Mouse (Mus musculus): ENCODE measurements around the gene Pcolce.

Gene Pcolce

DNA sequence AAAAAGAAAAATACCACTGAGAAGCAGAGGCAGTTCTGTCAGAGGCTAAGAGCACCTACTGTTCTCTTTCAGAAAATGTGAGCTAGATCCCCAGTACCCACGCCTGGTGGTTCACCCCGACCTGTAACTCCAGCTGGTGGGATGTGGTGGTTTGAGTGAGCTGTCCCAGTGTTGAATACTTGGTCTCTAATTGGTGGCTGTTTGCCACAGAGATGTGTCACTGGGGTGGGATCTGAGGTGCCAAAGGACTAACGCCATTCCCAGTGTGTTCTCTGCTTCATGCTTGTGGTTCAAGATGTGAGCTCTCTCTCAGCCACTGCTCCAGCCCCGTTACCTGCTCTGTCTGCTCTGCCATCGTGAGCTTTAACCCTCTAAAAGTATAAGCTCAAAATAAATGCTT lies 23.1 kb downstream of the Pcolce start:
- DNase-seq = no peak

DNA sequence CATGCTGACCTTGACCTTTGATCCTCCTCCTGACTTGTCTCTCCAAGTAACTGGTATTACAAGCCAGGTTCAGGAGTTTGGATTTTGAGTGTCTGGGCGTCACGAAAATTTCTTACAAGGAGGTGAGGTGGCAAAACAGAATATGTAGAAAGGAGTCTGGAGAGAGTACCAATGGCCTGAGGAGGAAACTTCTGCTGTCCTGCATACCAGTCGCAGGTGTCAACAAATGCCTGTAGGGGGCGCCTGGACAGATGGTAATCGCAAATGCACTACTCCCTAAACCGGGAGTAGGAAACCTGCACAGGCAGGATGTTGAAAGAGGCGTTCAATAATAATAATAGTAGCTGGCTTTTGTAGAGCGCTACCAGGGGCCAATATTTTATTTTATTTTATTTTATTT lies 28.6 kb downstream of the Pcolce start:
- peak; percentile 68 to 70 for DNase-seq

DNA sequence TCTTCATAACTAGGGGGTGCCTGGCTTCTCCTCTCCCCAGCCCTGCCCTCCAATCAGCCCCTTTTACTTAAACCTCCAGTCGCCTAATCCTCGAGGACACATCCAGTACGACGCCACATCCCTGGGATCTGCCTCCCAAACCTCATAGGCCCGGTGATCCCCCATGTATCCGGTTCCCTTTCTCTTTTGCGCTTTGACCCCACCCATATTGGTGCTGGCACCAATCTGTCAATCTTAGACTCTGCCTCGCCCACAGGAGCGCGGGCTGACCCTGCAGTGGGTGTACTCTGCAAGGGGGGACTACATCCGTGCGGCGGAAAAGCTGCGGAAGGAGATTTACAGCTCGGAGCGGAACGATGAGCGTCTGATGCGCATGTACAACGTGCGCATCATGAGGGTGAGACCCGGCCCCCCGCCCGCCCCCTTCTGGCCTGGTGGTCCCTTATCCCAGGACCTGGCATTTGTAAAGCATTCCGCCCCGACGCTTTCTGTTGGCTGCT lies 29.9 kb downstream of the Pcolce start:
- peak in 1 of 2 experiments; percentile 56 for DNase-seq

DNA sequence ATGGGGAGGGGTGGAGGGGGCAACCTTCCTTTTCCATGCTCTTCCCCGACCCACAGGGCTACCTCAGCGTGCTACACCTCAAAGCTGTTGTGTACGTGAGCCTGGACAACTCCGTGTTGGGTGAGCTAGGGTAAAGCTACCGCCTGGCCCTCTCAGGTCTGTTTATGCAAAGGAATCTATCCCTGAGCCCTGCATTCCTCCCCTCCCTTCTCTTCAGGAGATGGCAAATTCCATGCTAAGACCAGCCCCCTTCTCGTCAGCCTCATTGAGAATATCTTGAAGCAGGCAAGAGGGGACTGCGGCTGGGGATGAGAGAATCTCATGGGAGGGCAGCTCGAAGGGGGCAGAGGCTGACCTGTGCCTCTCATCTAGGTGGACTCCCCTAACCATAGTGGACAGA lies 30.9 kb downstream of the Pcolce start:
- DNase-seq = no peak

DNA sequence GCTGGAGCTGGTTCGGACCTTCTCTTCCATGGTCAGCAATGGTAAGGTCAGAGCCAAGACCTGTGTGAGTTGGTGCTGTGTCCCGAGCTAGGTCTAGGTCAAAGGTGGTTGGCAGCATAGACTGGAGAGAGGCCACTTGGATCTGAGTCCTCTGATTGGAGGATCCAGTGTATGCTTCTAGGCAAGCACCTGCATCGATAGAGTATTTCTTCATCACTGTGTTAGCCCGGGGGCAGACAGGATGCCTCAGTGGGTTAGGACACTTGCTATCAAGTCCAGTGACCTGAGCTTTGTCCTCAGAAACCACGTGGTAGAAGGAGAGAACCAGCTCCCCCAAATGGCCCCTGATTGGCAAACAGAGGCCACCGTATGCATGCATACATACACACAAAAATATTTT lies 33.3 kb downstream of the Pcolce start:
- DNase-seq = no peak

DNA sequence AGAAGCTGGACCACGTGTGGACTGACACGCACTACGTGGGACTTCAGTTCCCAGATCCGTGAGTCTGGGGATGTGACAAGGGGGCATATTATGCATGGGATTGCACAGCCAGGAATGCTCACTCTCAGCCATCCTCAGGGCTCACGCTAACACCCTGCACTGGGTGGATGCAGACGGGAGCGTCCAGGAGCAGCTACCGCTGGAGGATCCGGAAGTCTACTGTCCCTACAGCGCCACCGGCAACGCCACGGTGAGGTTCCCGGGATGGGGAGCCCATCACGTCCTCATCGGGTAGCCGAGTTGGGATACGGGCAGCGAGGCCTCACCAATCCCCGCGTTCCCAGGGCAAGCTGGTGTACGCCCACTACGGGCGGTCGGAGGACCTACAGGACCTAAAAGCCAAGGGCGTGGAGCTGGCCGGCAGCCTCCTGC lies 39.1 kb downstream of the Pcolce start:
- DNase-seq = no peak

DNA sequence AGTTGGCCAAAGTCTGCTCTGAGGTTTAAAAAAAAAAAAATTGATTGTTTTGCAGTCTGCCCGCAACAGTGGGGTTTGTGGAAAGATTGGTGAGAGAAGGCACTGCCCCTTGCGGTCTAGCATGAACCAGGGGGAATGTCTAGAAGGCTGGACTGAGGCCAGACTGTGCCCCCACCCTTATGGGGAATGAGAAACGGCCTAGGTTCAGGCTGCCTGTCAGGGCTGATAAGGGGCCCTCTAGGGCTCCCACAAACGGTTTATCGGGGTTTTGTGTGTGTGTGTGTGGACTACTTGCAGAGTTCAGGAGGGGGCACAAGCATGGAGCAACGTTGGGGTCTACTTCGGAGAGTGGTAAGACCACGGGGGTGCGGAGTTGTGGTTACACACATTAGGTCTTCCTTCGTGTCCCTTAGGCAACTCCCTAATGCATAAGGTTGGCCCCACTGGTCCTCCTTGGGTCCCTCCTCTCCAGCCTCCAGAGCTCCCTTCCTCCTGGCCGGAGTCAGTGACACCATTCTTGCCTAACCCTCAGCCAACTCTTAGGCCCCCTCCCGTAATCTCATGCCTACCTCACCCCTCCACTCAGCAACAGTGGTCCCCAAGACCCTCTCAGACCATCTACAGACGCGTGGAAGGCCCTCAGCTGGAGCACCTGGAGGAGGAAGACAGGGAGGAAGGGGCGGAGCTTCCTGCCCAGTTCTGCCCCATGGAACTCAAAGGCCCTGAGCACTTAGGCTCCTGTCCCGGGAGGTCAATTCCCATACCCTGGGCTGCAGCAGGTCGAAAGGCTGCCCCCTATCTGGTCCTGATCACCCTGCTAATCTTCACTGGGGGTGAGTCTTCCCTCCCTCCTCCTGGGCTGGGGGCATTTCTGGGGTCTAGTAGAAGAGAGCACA lies 42.6 kb downstream of the Pcolce start:
- DNase-seq = no peak

DNA sequence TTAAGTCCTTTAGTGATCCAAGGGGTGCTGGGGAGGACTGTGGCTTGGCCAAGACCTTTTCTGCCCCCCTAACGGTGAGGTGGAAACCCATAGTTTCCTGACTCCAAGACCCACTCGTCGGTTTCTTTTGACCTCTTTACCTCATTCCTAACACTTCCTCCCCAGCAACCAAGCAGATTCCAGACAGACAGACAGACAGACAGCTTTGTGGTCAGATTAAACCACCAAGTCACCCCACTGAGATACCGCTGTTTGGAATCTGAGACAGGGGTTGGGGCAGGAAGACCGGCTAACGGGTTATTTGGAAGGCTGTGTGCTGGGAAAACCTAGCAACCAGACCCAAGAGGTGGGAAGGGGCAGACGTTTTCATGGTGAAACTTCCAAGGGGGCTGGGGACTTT lies 43.4 kb downstream of the Pcolce start:
- DNase-seq = no peak

DNA sequence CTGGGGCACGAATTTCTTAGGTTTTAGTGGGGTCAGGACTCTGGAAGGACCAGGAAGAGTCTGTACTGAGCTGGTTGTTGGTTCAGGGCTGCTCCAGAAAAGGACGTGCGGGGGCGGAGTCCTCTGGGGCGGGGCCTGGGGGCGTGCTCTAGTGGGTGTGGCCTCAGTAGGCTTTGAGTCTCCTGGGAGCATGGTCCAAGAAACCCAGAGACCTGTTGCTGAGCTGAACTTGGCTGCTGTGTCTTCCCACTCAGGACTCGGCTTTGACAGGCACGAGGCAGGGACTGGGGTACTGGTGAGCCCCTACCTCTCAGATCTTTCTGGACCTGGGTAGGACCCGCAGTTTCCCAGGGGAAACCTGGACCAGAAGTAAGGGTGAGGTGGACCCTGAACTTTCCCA lies 43.9 kb downstream of the Pcolce start, which contains the start of gene Tfr2:
Gene Tfr2, plus strand, starts transcription at position 176 of the 400 bp plus-strand sequence.
- peak; percentile 54 to 60 for DNase-seq

DNA sequence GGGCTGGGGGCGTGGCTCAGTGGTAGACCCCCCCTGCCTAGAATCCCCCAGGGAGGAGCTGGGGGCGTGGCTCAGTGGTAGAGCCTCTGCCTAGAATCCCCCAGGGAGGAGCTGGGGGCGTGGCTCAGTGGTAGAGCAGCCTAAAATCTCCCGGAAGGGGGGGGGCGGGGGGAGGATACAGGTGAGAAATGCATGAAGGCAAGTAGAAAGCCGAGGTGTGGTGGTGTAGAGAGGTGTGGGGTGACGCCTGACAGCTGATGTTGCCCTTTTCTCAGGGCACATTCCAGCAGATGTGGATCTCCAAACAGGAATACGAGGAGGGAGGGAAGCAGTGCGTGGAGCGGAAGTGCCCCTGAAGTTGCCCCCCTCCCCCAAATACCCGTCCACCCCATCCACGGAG lies 44.6 kb downstream of the Pcolce start:
- no peak for DNase-seq

DNA sequence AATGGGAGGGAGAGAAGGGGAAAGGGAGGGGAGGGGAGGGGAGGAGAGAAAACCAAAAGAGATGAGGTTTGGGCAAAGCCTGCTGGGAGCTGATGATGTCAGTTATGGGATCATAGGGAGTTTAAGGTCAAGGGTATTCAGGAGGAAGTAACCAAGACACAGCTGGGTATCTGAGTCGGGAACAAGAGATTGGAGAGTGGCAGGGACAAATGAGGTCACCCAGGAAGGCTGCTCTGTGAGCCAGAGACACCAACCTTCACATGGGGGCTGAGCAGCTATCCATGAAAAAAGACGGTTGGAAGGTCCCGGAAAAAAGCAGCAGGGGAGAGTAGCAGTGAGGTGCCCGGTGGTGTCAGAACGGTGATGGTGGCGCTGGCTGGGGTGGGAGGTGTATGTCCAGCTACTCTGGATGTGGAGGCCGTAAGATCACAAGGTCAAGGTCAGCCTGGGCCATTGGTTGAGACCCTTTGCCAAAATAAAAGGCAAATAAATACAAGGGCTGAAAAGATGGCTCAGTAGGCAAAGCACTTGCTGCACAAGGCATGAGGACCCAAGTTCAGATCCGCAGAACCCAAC lies 45.3 kb downstream of the Pcolce start:
- no peak for DNase-seq

DNA sequence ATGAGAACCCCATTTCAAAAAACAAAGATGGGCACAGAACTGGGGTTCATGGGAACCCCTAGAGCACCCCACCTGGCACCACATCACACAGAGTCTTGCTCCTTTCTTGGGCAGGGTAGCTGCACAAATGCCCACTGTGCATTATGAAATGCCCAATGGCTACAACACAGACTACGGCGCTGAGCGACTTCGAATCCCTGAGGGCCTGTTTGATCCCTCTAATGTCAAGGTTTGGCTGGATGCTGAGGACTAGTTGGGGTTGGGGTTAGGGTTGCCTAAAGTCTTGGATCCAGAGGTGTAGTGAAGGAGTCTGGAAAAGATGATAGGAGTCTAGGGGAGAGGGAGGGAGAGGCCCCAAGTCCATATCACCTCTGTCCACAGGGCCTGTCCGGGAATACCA lies 47.2 kb downstream of the Pcolce start:
- no peak for DNase-seq

DNA sequence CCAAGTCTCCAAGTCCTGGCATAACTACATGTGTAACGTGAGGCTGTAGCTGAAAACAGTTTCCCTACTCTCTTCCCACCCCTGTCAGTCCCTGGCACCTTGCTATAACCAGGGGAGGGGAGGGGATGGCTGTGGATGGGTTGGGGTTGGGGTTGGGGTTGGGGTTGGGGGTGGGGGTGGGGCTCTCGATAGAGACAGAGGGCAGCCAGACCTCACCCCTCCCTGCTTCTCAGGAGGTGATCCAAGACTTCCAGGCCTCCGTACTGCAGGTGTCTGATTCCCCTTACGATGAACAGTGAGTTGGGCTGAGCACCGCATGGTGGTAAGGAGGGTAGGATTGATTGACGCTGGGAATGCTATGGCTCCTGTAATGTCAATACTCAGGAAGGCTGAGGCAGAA lies 47.8 kb downstream of the Pcolce start:
- DNase-seq = no peak

DNA sequence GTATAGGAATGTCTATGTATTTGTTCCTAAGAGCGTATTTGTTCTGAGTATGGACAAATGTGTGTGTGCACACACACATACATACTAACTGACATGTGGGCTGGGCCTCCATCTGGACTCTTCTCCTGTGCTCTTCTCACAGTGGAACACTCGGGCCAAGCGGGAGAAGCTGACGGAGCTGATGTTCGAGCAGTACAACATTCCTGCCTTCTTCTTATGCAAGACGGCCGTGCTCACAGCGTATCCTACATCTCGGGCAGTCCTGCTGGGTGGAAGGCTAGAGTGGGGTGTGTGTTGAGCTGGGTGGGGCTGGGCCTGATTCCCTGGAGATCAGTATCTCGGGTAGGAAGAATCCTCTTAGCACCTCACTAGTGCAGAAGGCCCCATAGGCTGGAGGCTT lies 50.6 kb downstream of the Pcolce start:
- no peak for DNase-seq

DNA sequence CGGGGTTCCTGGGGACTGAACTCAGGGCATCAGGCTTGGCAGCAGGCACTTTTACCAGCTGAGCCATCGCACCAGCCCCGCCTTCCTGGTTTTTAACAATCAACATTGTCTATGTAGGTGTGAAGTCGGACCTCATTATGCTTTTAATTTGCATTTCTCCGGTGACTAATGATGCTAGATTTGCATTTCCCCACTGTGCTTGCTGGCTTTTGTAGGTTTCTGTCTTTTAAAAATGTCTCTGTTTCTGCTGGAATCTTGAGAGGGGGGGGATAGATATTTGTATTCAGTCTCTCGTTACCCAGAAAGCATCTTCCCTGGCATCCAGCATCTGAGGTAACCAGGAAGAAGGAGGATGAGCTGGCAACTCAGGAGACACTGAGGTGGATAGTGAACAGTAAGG lies 52.0 kb downstream of the Pcolce start:
- DNase-seq = no peak
